Mouse (Mus musculus): ENCODE measurements at regions not wholly inside any gene's neighbourhood (a gene's known extent, or its start where the extent isn't known, plus 50 kb on each side); places are given as distances from the start of the nearest gene placed in this dataset.

DNA sequence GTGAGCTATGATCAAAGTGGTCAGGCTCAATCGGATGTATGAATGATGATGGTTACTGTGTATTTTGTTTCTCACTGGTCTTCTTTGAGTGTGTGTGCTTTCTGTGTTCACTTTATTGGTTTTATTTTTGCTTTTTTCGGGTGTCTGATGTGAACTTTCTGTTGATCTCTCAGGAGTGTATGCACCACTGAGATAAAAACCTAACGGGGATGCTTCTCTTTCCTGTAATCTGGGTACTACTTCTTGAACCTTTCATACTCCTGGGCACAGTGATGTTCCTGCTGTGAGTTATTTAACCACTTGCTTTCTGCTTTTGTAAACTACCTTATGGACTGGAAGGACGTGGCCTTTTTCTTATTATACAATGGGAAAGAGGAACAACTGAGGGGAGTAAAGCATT is 133.6 kb downstream of the Zxdb start:
- TF ChIP-seq POLR2A (IDR thresholded peaks at IDR 0.05; ENCODE audit: borderline replicate concordance, extremely low read depth, insufficient read depth, insufficient read length, poor library complexity, severe bottlenecking) = no peak
- TF ChIP-seq CTCF (IDR thresholded peaks at IDR 0.05; ENCODE audit: borderline replicate concordance, extremely low read depth, insufficient read depth, insufficient read length) = no peak

All from brain, embryonic 14.5 days (tissue).